Mouse (Mus musculus) hindbrain, embryonic 15.5 days (tissue): Measurements from ENCODE around the gene Gm10309. TPM values are rescaled to one million over a fixed set of nuclear protein-coding genes. Genes with fewer than 3 reads are reported as not detected.

Experiments used
- polyA plus RNA-seq: library from polyadenylated mRNA; unstranded; fragments of >200 nt; fragmentation: Nextera tagmentation; extraction: Ambion mirVana; gene quantifications from 2 replicates; pipeline ENCODE4 v1.2.1, GENCODE M21; 2015

The Gm10309 gene
- polyA plus RNA-seq, 1 experiment from 2014 or later, result 0.17 TPM

Other genes starting within 250 kb of the Gm10309 start
- gene Epas1, start 248.5 kb upstream of the Gm10309 start, polyA plus RNA-seq, result 5.7 and 6.3 TPM in 2 replicates